Mouse (Mus musculus) liver, embryonic 11.5 days (tissue): Measurements from ENCODE around the gene Ppp1r1b. TPM values are rescaled to one million over a fixed set of nuclear protein-coding genes. Genes with fewer than 3 reads are reported as not detected.

Source experiments
- ATAC-seq: fragments of 200-750 bp; cut with Nextera tagmentation; replicated peaks from 2 replicates; pipeline ENCODE4 v1.8.0; 2017; ENCODE audit warnings: moderate number of reproducible peaks, mild to moderate bottlenecking, moderate TSS enrichment, moderate library complexity; ENCODE audit not compliant: low FRiP score
- DNase-seq: peaks from one replicate; pipeline ENCODE4 v3.0.0-alpha.2; 2017; ENCODE audit warnings: low spot score
- H3K27ac ChIP-seq: fragments of 300-500 bp; sonication (generic); 2 replicates; pipeline ENCODE4 v1.5.1; 2014; ENCODE audit warnings: mild to moderate bottlenecking, low read depth, low read length, control low read depth
- H3K27me3 ChIP-seq: fragments of 300-500 bp; sonication (generic); replicated peaks from 2 replicates; pipeline ENCODE4 v1.6.1; 2014; ENCODE audit warnings: low read length, mixed read lengths; ENCODE audit not compliant: control insufficient read depth, insufficient read depth
- H3K36me3 ChIP-seq: fragments of 300-500 bp; sonication (generic); 2 replicates; pipeline ENCODE4 v1.6.1; 2014; ENCODE audit warnings: mild to moderate bottlenecking, low read length, moderate library complexity, mixed read lengths; ENCODE audit not compliant: control insufficient read depth, insufficient read depth
- H3K4me1 ChIP-seq: fragments of 300-500 bp; sonication (generic); replicated peaks from 2 replicates; pipeline ENCODE4 v1.6.1; 2014; ENCODE audit warnings: low read length, mixed read lengths; ENCODE audit not compliant: control insufficient read depth, insufficient read depth
- H3K4me2 ChIP-seq: fragments of 300-500 bp; sonication (generic); 2 replicates; pipeline ENCODE4 v1.6.1; 2014; ENCODE audit warnings: mild to moderate bottlenecking, control low read depth, moderate library complexity
- H3K4me3 ChIP-seq: fragments of 300-500 bp; sonication (generic); 2 replicates; pipeline ENCODE4 v1.5.1; 2014; ENCODE audit warnings: low read depth, low read length, control low read depth
- H3K9ac ChIP-seq: fragments of 300-500 bp; sonication (generic); 2 replicates; pipeline ENCODE4 v1.6.1; 2014; ENCODE audit warnings: low read depth, low read length, control low read depth
- H3K9me3 ChIP-seq: fragments of 300-500 bp; sonication (generic); 2 replicates; pipeline ENCODE4 v1.6.1; 2016; ENCODE audit warnings: low read length, inconsistent platforms, mixed read lengths; ENCODE audit not compliant: control insufficient read depth
- WGBS: fragments of 180-500 bp; shearing (Covaris S2); extraction: QIAGEN DNeasy Blood & Tissue Kit; methylation state at CpG from one replicate; pipeline ENCODE4 v1.1.7; 2014; 5-methylcytosine and 5-hydroxymethylcytosine counted together
- polyA plus RNA-seq: library from polyadenylated mRNA; unstranded; fragments of >200 nt; fragmentation: Nextera tagmentation; extraction: Ambion mirVana; gene quantifications from 2 replicates; pipeline ENCODE4 v1.2.1, GENCODE M21; 2014

Gene Ppp1r1b
- polyA plus RNA-seq, 1 experiment from 2014 or later = 0.38 TPM

GRCm38 (mm10) chr11:98320381-98320780 is 27.8 kb upstream of the Ppp1r1b start:
- Histone ChIP-seq H3K9me3 (no peaks in the 10 kb centered on the region), H3K4me2 (no peak overlapping the region), H3K9ac (no peak overlapping the region), H3K4me3 (no peak overlapping the region), H3K36me3 (no peaks in the 10 kb centered on the region), H3K27me3 (peaks cover 99% of the 10 kb centered on the region), H3K4me1 (no peaks in the 10 kb centered on the region), H3K27ac (no peak overlapping the region)
- WGBS = 19% methylated on average over 12 of the region's 12 CpGs
- no peak for DNase-seq
- ATAC-seq = no peak

GRCm38 (mm10) chr11:98320806-98321676 is 27.2 kb upstream of the Ppp1r1b start:
- H3K27ac ChIP-seq = no peak overlapping the region
- 4% methylated on average over 30 of the region's 30 CpGs for WGBS
- ATAC-seq (no peak), DNase-seq (no peak)
- no peak overlapping the region for H3K4me3 ChIP-seq
- no peaks in the 10 kb centered on the region for H3K9me3 ChIP-seq
- H3K4me1 ChIP-seq = no peaks in the 10 kb centered on the region
- H3K27me3 ChIP-seq = peaks cover 99% of the 10 kb centered on the region
- no peak overlapping the region for H3K9ac ChIP-seq
- H3K36me3 ChIP-seq = no peaks in the 10 kb centered on the region
- no peak overlapping the region for H3K4me2 ChIP-seq

GRCm38 (mm10) chr11:98321677-98322003 is 26.6 kb upstream of the Ppp1r1b start:
- Histone ChIP-seq H3K4me3 (no peak overlapping the region), H3K9me3 (no peaks in the 10 kb centered on the region), H3K27me3 (peaks cover 99% of the 10 kb centered on the region), H3K27ac (no peak overlapping the region), H3K36me3 (no peaks in the 10 kb centered on the region), H3K9ac (no peak overlapping the region), H3K4me2 (no peak overlapping the region), H3K4me1 (no peaks in the 10 kb centered on the region)
- no peak for DNase-seq
- ATAC-seq = no peak
- WGBS = 6% methylated on average over 5 of the region's 5 CpGs

- Histone ChIP-seq H3K9me3 (no peaks in the 10 kb centered on the region), H3K27me3 (peaks cover 99% of the 10 kb centered on the region), H3K4me3 (no peak overlapping the region), H3K4me1 (no peaks in the 10 kb centered on the region; the same call in 1 of the 2 replicates), H3K36me3 (no peaks in the 10 kb centered on the region), H3K4me2 (no peak overlapping the region), H3K9ac (no peak overlapping the region), H3K27ac (no peak overlapping the region)
- ATAC-seq = no peak
- DNase-seq = no peak
- 0% methylated on average over 1 of the region's 1 CpGs for WGBS
Measured at GRCm38 (mm10) chr11:98322159-98322558, 26.0 kb upstream of the Ppp1r1b start.

- Histone ChIP-seq H3K4me1 (peaks cover 4% of the 10 kb centered on the region; the same call in 1 of the 2 replicates), H3K27me3 (peaks cover 99% of the 10 kb centered on the region), H3K4me3 (no peak overlapping the region), H3K9me3 (no peaks in the 10 kb centered on the region), H3K9ac (no peak overlapping the region), H3K36me3 (no peaks in the 10 kb centered on the region), H3K4me2 (no peak overlapping the region), H3K27ac (no peak overlapping the region)
- ATAC-seq (no peak), DNase-seq (no peak)
- WGBS = 4% methylated on average over 10 of the region's 10 CpGs
Measured at GRCm38 (mm10) chr11:98323136-98323866, 24.9 kb upstream of the Ppp1r1b start.

GRCm38 (mm10) chr11:98323933-98324332 is 24.3 kb upstream of the Ppp1r1b start:
- H3K9me3 ChIP-seq = no peaks in the 10 kb centered on the region
- DNase-seq (no peak), ATAC-seq (no peak)
- H3K27me3 ChIP-seq = peaks cover 99% of the 10 kb centered on the region
- no peak overlapping the region for H3K9ac ChIP-seq
- H3K27ac ChIP-seq = no peak overlapping the region
- peaks cover 4% of the 10 kb centered on the region; the same call in 1 of the 2 replicates for H3K4me1 ChIP-seq
- H3K4me3 ChIP-seq = no peak overlapping the region
- WGBS = 5% methylated on average over 9 of the region's 9 CpGs
- H3K36me3 ChIP-seq = no peaks in the 10 kb centered on the region
- no peak overlapping the region for H3K4me2 ChIP-seq

GRCm38 (mm10) chr11:98325191-98325820 is 22.9 kb upstream of the Ppp1r1b start:
- Histone ChIP-seq H3K27me3 (peaks cover 99% of the 10 kb centered on the region), H3K9ac (no peak overlapping the region), H3K4me2 (no peak overlapping the region), H3K4me1 (peaks cover 4% of the 10 kb centered on the region; the same call in 1 of the 2 replicates), H3K4me3 (no peak overlapping the region), H3K27ac (no peak overlapping the region), H3K9me3 (no peaks in the 10 kb centered on the region), H3K36me3 (no peaks in the 10 kb centered on the region)
- no peak for ATAC-seq
- 9% methylated on average over 14 of the region's 14 CpGs for WGBS
- DNase-seq = no peak

GRCm38 (mm10) chr11:98325821-98326218 is 22.4 kb upstream of the Ppp1r1b start:
- Histone ChIP-seq H3K4me2 (no peak overlapping the region), H3K36me3 (no peaks in the 10 kb centered on the region), H3K27me3 (peaks cover 99% of the 10 kb centered on the region), H3K27ac (no peak overlapping the region), H3K9ac (no peak overlapping the region), H3K9me3 (no peaks in the 10 kb centered on the region), H3K4me3 (no peak overlapping the region), H3K4me1 (peaks cover 4% of the 10 kb centered on the region; the same call in 1 of the 2 replicates)
- ATAC-seq (no peak), DNase-seq (no peak)
- 4% methylated on average over 22 of the region's 22 CpGs for WGBS
